Mouse (Mus musculus) myocyte (in vitro differentiated cells): ENCODE data around the gene Arhgef6.

ENCODE experiments used
- E2F4 ChIP-seq: IDR thresholded peaks from one replicate; pipeline ENCODE4 v1.6.1; 2011; ENCODE audit warnings: mild to moderate bottlenecking, control low read depth, moderate library complexity; ENCODE audit not compliant: insufficient read depth
- MAX ChIP-seq: IDR thresholded peaks from one replicate; pipeline ENCODE4 v1.6.1; 2011; ENCODE audit warnings: low read depth, mild to moderate bottlenecking, control low read depth
- POLR2A ChIP-seq: IDR thresholded peaks from one replicate; pipeline ENCODE4 v1.6.1; 2011; ENCODE audit warnings: low read depth, mild to moderate bottlenecking, control low read depth, moderate library complexity; ENCODE audit not compliant: insufficient read length
- POLR2AphosphoS2 ChIP-seq: IDR thresholded peaks from one replicate; pipeline ENCODE4 v1.6.1; 2011; ENCODE audit warnings: low read depth, control low read depth; ENCODE audit not compliant: insufficient read length
- USF1 ChIP-seq: IDR thresholded peaks from one replicate; pipeline ENCODE4 v1.6.1; 2011; ENCODE audit warnings: low read depth, mild to moderate bottlenecking, control low read depth, moderate library complexity

DNA sequence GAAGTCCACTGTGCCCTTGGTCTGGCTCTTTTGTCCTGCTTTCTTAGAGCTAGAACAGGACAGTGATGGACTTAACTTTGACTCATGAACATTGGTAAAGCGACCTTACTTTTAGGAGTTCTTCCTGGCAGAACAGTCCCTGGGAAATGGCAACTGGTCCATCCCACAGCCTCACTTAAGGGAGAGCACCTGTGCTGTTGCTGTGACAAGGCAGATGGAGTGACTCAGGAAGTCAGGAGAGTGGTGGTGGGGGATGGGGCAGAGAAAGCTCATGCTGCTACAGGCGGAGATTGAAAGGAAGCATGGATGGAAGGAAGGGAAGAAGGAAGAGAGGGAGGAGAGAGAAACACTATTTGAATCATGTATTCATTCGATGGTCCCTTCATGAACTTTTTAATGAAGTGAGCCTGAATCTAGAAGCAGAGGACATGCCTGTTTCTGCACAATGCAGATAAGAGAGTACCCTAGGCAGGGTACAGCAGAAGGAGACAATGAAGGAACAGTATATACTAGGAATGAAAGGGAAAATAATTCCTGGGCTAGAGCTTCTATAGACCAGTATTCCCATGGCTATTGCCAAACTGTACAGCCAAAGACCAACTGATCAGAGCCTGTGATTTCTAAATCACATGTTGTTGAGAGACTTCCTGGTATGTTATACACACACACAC lies 10.7 kb downstream of the Arhgef6 start:
- TF ChIP-seq POLR2A: no peak
- TF ChIP-seq USF1: no peak
- no peak for TF ChIP-seq POLR2AphosphoS2
- no peak for TF ChIP-seq E2F4
- TF ChIP-seq MAX: no peak
